Mouse (Mus musculus) forebrain, embryonic 15.5 days (tissue): ENCODE results near the gene Nudt2. TPM values are rescaled to one million over a fixed set of nuclear protein-coding genes. Genes with fewer than 3 reads are reported as not detected.

Source experiments
- ATAC-seq: fragments of 200-750 bp; cut with Nextera tagmentation; replicated peaks from 2 replicates; pipeline ENCODE4 v1.8.0; 2017; ENCODE audit warnings: mild to moderate bottlenecking, moderate TSS enrichment, moderate library complexity
- H3K27ac ChIP-seq: fragments of 300-500 bp; sonication (generic); replicated peaks from 2 replicates; pipeline ENCODE4 v1.5.1; 2015; ENCODE audit warnings: mild to moderate bottlenecking, inconsistent platforms
- H3K27me3 ChIP-seq: fragments of 300-500 bp; sonication (generic); 2 replicates; pipeline ENCODE4 v1.6.1; 2015; ENCODE audit warnings: inconsistent platforms
- H3K36me3 ChIP-seq: fragments of 300-500 bp; sonication (generic); 2 replicates; pipeline ENCODE4 v1.6.1; 2015; ENCODE audit warnings: mild to moderate bottlenecking, inconsistent platforms
- H3K4me1 ChIP-seq: fragments of 300-500 bp; sonication (generic); 2 replicates; pipeline ENCODE4 v1.6.1; 2015; ENCODE audit warnings: inconsistent platforms
- H3K4me2 ChIP-seq: fragments of 300-500 bp; sonication (generic); replicated peaks from 2 replicates; pipeline ENCODE4 v1.6.1; 2015; ENCODE audit warnings: mild to moderate bottlenecking, inconsistent platforms
- H3K4me3 ChIP-seq: fragments of 300-500 bp; sonication (generic); 2 replicates; pipeline ENCODE4 v1.5.1; 2015; ENCODE audit warnings: mild to moderate bottlenecking, inconsistent platforms
- H3K9ac ChIP-seq: fragments of 300-500 bp; sonication (generic); replicated peaks from 2 replicates; pipeline ENCODE4 v1.6.1; 2015; ENCODE audit warnings: mild to moderate bottlenecking, inconsistent platforms
- H3K9me3 ChIP-seq: fragments of 300-500 bp; sonication (generic); 2 replicates; pipeline ENCODE4 v1.6.1; 2016; ENCODE audit warnings: inconsistent platforms
- WGBS: fragments of 180-500 bp; shearing (Covaris S2); methylation state at CpG from one replicate; pipeline ENCODE4 v1.1.7; 2015; ENCODE audit warnings: mixed read lengths; 5-methylcytosine and 5-hydroxymethylcytosine counted together
- polyA plus RNA-seq: library from polyadenylated mRNA; unstranded; fragments of >200 nt; fragmentation: Nextera tagmentation; extraction: Ambion mirVana; gene quantifications from 2 replicates; pipeline ENCODE4 v1.2.1, GENCODE M21; 2015

The Nudt2 gene
- polyA plus RNA-seq, 1 experiment from 2014 or later: 66.8 TPM

DNA sequence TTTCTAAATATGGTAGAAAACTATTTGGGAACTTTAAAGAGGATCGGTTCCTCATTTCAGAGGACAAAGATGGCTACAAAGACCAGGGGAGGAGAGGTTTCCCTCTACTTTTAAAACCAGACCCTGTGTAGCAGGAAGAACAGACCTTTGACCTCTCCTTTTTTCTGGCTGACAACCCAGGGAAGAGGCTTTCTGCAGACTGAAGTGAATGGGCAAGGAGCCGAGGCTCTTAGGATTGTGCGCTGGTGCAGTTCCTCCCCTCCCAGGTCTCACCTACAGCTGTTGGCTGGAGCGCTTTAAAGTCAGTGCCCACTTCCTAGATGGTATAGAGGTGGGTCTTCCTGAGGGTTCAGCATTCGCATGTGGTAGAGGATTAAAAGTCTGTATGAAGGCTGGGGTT lies 32.1 kb downstream of the Nudt2 start:
- ATAC-seq: no peak
- Histone ChIP-seq H3K4me2 (0 out of 2 replicates have a peak overlapping the region, but pooled peaks have one; percentile 62), H3K36me3 (no peaks in the 10 kb centered on the region), H3K9me3 (no peaks in the 10 kb centered on the region), H3K4me3 (no peak overlapping the region), H3K4me1 (peaks cover 35% of the 10 kb centered on the region), H3K27me3 (peaks cover 50% of the 10 kb centered on the region), H3K27ac (no peak overlapping the region), H3K9ac (no peak overlapping the region)
- WGBS: 60% methylated on average over 5 of the region's 5 CpGs

DNA sequence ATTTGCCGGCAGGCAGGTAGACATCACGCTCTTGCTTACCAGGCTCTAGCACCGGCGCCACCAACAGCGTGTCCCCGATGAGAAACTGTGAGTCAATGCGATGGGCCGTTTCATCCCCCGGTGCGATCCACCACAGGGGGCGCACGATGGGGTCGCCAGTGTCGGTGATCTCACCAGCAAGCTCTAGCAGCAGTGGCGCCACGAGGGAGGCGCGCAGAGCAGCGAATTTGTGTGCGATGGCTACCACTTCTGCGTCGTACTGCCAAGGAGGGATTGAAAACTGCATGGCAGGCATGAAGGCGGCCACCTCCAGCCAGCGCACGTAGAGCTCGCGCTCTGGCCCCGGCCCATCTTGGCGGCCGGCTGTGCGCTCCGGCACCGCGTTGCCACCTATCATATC lies 32.6 kb downstream of the Nudt2 start:
- 0 out of 2 replicates have a peak, but pooled peaks have one; percentile 17 for ATAC-seq
- Histone ChIP-seq H3K27ac (no peak overlapping the region), H3K36me3 (no peaks in the 10 kb centered on the region), H3K4me2 (peak overlapping the region; percentile 62), H3K27me3 (peaks cover 53% of the 10 kb centered on the region), H3K9ac (peak overlapping the region; percentile 35; the same call in 1 of the 2 replicates), H3K4me1 (peaks cover 40% of the 10 kb centered on the region), H3K9me3 (no peaks in the 10 kb centered on the region), H3K4me3 (peak overlapping the region; percentile 35)
- 5% methylated on average over 34 of the region's 34 CpGs for WGBS

DNA sequence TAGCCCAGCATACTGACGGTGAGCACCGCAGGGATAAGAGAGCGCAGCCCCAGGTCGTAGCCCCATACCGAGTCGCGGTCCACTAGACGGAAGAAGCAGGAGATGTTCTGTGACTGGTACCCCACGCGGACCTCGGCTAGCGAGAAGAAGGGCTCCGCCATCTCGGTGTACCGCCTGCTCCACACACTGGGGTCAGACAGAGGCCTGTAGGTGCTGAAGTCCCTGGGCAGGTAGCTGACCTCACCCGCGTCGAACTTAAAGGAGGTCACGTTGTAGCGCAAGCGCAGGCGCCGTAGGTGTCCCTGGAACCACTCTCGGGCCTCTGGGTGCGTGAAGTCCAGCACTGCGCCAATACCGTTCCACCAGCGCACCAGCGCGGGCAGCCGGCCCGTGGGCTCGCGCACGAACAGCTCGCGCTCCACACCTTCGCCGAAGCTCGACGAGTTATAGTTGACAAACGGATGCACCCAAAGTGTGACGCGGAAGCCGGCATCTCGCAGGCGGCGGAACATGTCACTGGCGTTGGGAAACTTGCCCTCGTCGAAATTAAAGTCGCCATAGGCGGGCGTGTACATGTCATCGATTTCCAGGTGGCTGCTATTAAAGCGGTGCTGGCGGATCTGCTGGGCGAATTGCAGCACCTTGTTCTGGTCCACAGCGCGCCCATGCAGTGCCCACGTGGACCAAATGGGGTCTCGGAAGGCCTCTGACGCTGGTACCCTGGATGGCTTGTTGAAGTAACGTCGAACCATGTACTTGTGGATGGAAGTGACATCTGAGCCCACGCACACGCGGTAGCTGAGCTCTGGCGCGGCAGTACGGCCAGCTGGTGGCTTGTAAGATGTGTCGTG lies 33.3 kb downstream of the Nudt2 start:
- no peak overlapping the region for H3K27ac ChIP-seq
- H3K36me3 ChIP-seq: no peaks in the 10 kb centered on the region
- no peak for ATAC-seq
- H3K9me3 ChIP-seq: no peaks in the 10 kb centered on the region
- peaks cover 46% of the 10 kb centered on the region for H3K4me1 ChIP-seq
- H3K4me2 ChIP-seq: peak overlapping the region; percentile 62
- peak overlapping the region; percentile 35 for H3K4me3 ChIP-seq
- peak overlapping the region; percentile 35; the same call in 1 of the 2 replicates for H3K9ac ChIP-seq
- WGBS: 13% methylated on average over 72 of the region's 72 CpGs
- peaks cover 53% of the 10 kb centered on the region for H3K27me3 ChIP-seq

DNA sequence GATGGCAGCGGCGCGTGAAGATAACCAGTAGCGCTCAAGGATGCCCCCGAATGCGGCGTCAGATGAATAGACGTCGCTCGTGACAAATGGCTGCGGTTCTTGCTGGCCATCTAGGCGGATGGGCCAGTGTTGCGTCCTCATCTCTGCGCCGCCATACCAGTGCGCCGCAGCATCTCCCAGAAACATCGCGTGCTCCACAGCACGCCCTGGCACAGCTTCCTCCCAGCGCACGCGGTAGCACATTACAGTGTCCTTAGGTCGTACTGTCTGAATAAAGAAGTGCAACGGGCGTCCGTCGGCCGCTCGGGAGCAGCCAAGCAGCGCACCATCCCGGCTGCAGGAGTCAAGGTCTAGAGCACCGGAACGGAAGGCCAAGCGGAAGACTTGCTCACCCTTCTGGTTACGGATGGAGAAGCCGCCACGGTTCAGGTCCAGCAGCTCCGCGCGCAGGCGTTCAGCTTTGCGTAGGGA lies 34.0 kb downstream of the Nudt2 start:
- Histone ChIP-seq H3K4me1 (peaks cover 48% of the 10 kb centered on the region), H3K9me3 (no peaks in the 10 kb centered on the region), H3K4me3 (peak overlapping the region; percentile 35), H3K36me3 (no peaks in the 10 kb centered on the region), H3K4me2 (peak overlapping the region; percentile 62), H3K27me3 (peaks cover 53% of the 10 kb centered on the region), H3K9ac (peak overlapping the region; percentile 11; the same call in 1 of the 2 replicates), H3K27ac (no peak overlapping the region)
- WGBS: 12% methylated on average over 43 of the region's 43 CpGs
- ATAC-seq: no peak

DNA sequence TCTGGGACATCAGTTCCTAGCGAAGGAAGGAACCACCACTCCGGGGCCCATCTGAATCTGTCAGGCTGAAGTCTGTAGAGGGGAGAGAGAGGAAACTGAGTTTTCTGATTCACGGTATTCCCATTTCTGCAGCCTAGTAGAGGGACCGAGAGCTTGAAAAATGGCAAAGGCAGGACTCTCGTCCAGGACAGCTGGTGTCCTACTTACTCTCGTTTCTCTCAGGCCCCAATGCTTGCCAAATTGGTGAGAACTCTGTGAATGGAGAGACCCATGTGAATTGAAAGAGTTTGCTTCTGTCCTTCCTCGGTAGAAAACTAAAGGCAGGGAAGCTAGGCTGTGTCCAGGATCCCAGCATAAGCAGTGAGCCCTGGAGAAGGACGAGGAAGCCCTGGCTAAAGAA lies 34.7 kb downstream of the Nudt2 start:
- peaks cover 48% of the 10 kb centered on the region for H3K4me1 ChIP-seq
- no peaks in the 10 kb centered on the region for H3K36me3 ChIP-seq
- no peak overlapping the region for H3K4me3 ChIP-seq
- 69% methylated on average over 8 of the region's 8 CpGs for WGBS
- H3K9me3 ChIP-seq: no peaks in the 10 kb centered on the region
- H3K27ac ChIP-seq: no peak overlapping the region
- H3K27me3 ChIP-seq: peaks cover 53% of the 10 kb centered on the region
- no peak overlapping the region for H3K4me2 ChIP-seq
- no peak for ATAC-seq
- H3K9ac ChIP-seq: no peak overlapping the region

DNA sequence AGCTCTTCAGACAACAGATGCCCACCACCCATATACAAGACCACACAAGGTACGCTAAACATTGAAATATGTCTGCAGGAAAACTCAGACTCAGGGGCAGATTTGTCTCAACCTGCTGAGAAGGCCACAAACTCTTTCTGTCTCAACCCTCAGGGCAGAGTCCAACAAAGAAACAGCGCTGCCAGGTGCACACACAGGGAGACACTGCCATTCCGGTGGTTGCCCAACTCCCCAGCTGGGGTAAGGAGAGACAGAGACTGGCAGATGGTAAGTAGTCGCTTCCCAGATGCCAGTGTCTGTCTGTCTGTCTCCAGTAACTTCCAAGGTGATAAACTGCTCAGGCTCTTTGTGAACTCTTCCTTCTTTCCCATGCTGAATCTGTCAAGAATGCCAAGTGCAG lies 35.8 kb downstream of the Nudt2 start:
- Histone ChIP-seq H3K9ac (no peak overlapping the region), H3K36me3 (no peaks in the 10 kb centered on the region), H3K9me3 (no peaks in the 10 kb centered on the region), H3K4me1 (peaks cover 40% of the 10 kb centered on the region), H3K27ac (no peak overlapping the region), H3K4me3 (no peak overlapping the region), H3K4me2 (no peak overlapping the region), H3K27me3 (peaks cover 53% of the 10 kb centered on the region)
- 77% methylated on average over 4 of the region's 4 CpGs for WGBS
- no peak for ATAC-seq

DNA sequence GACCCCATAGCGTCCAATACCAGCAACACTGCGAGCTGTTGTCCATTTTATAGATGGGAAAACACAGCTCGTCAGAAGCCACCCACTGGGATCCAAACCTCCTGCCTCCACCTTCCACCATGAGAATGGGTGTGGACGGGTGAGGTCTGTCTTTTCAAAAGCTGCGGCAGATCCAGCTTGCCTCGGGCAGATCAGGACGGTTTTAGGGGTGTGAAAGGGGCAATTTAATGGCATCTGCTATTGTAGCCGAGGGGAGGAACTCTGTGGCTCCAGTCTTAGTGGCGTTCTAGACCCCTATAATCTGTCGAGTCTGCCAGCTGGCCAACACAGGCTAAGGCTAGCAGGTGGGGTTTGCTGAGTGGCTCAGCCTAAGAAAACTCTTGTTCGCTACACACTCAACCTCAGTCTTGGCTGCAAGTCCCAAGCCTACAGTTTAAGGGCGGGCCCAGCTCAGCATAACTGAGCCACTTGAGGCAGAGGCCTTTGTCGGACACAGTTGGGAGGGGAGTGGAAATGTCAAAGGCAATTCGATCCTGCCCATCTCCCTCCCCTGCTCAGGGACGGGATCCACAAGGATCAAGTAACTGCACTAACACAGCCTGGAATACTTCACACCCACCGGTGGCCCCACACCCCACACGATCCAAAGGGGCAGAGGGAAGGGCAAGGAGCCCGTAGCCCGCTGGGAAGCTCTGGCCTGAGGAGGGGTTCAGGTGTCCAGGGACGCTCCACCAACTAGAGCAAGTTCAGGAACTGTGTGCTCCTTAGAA lies 37.4 kb downstream of the Nudt2 start:
- WGBS: 8% methylated on average over 20 of the region's 20 CpGs
- peak overlapping the region; percentile 34 for H3K4me3 ChIP-seq
- peaks cover 42% of the 10 kb centered on the region for H3K4me1 ChIP-seq
- peak; percentile 33 for ATAC-seq
- H3K4me2 ChIP-seq: peak overlapping the region; percentile 50
- H3K9me3 ChIP-seq: no peaks in the 10 kb centered on the region
- H3K36me3 ChIP-seq: no peaks in the 10 kb centered on the region
- H3K27ac ChIP-seq: no peak overlapping the region
- peaks cover 43% of the 10 kb centered on the region for H3K27me3 ChIP-seq
- peak overlapping the region; percentile 26; the same call in 1 of the 2 replicates for H3K9ac ChIP-seq

DNA sequence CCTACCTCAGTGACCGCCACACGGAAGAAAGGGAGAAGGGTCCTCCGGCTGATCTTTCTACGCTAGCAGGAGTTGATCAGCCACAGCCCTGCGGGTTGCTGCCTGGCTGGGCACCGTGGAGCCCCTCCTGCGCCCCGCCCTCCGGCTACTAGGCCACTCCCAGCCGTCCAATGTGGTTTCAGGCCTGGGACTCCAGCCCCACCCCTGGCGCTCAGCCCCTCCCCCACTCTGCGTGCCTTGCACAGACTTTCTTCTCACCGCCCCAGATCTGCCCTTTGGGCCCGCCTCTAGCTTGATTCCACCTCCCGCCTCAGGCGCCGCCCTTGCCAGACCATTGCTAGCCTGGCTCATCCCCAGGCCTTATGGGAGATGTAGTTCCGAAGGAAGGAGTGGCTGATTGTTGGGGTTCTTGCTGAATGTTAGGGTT lies 38.0 kb downstream of the Nudt2 start, which contains the start of gene AI464131:
TSS of gene AI464131 (minus strand) at position 91 of the 427 bp plus-strand sequence.
- no peaks in the 10 kb centered on the region for H3K9me3 ChIP-seq
- H3K9ac ChIP-seq: peak within 1 kb of the TSS; percentile 26; the same call in 1 of the 2 replicates
- 1% methylated on average over 18 of the region's 18 CpGs for WGBS
- H3K4me1 ChIP-seq: peaks cover 42% of the 10 kb centered on the region
- H3K4me3 ChIP-seq: peak within 1 kb of the TSS; percentile 34
- H3K27me3 ChIP-seq: peaks cover 36% of the 10 kb centered on the region
- no peaks in the 10 kb centered on the region for H3K36me3 ChIP-seq
- peak; percentile 87 for ATAC-seq
- H3K27ac ChIP-seq: no peak within 1 kb of the TSS
- H3K4me2 ChIP-seq: peak within 1 kb of the TSS; percentile 50

DNA sequence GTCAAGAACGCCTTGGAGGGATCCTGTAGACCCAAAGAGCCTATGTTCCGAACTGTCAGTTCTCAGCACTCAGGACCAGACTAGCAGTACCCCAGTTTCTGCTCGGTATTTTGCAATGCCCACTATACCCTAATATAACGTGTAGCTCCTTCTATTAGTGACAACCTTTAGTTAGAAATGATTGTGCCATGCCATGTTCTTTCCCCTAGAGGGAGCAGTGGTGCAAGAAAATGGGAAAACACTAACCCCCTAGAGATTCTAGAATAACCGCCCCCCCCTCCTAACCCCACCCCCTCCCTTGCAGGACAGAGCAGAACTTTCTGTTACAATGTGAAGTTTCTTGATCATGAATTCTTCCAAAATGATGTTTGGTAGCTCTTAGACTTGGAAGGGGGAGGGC lies 39.4 kb downstream of the Nudt2 start:
- no peak overlapping the region for H3K9ac ChIP-seq
- ATAC-seq: no peak
- WGBS: 77% methylated on average over 5 of the region's 5 CpGs
- no peak overlapping the region for H3K27ac ChIP-seq
- no peaks in the 10 kb centered on the region for H3K36me3 ChIP-seq
- H3K4me3 ChIP-seq: no peak overlapping the region
- H3K4me2 ChIP-seq: no peak overlapping the region
- H3K4me1 ChIP-seq: peaks cover 30% of the 10 kb centered on the region
- peaks cover 27% of the 10 kb centered on the region for H3K27me3 ChIP-seq
- no peaks in the 10 kb centered on the region for H3K9me3 ChIP-seq

DNA sequence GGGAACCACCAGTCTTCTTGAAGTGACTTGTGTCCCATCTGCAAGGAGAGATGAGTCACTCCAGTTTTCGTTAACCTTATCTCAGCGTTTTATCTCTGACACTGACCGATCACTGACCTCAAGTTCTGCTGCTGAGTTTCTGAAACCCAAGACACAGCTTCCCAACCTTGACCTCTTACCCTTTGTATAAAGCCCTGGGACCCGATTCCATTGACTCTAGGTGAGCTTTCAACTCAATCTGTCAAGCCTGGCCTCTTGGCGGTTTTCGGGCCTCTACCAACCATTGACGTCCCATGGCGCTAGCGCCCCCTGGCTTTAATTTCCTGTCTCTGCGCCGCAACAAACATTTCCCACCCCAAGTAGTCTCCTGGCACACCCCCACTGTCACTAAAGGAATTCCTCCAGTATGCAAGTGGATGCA lies 40.2 kb downstream of the Nudt2 start:
- Histone ChIP-seq H3K36me3 (no peaks in the 10 kb centered on the region), H3K27me3 (peaks cover 18% of the 10 kb centered on the region), H3K27ac (no peak overlapping the region), H3K4me2 (no peak overlapping the region), H3K9ac (no peak overlapping the region), H3K4me3 (no peak overlapping the region), H3K4me1 (peaks cover 30% of the 10 kb centered on the region), H3K9me3 (no peaks in the 10 kb centered on the region)
- ATAC-seq: no peak
- WGBS: 58% methylated on average over 11 of the region's 11 CpGs

DNA sequence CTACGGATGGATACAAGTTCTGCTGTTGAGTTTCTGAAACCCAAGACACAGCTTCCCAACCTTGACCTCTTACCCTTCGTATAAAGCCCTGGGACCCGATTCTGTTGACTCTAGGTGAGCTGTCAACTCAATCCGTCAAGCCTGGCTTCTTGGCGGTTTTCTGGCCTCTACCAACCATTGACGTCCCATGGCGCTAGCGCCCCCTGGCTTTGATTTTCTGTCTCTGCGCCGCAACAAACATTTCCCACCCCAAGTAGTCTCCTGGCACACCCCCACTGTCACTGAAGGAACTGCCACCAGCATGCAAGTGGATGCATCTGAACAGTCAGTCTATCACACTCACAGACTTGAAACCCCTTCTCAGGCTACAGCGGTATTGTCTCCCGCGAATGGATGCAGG lies 41.2 kb downstream of the Nudt2 start:
- Histone ChIP-seq H3K4me2 (peak overlapping the region; percentile 72), H3K27me3 (peaks cover 9% of the 10 kb centered on the region; the same call in 1 of the 2 replicates), H3K4me3 (peak overlapping the region; percentile 53; the same call in 1 of the 2 replicates), H3K4me1 (peaks cover 30% of the 10 kb centered on the region), H3K9me3 (no peaks in the 10 kb centered on the region), H3K27ac (peak overlapping the region; percentile 72; the same call in 1 of the 2 replicates), H3K36me3 (no peaks in the 10 kb centered on the region), H3K9ac (no peak overlapping the region)
- ATAC-seq: no peak
- 17% methylated on average over 13 of the region's 13 CpGs for WGBS

DNA sequence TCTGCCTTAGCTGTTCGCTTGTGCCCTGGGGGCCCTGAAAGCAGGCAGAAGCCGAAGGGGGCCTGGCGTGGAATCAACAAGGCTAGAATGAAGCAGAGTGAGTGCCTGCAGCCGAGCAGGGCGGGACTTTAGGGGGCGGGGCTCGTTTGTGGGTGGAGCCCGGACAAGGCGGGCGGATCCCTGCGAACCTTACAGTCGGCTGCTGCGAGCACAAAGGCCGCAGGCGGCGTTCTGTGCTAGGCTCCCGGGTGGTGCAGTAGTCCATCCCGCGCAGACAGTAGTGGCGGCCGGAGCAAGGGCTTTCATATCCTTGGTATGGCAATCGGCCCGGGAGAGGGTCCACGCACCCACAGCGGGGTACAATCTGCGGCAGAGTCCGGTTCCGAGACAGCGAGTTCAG lies 42.0 kb downstream of the Nudt2 start:
- Histone ChIP-seq H3K27me3 (peaks cover 4% of the 10 kb centered on the region; the same call in 1 of the 2 replicates), H3K4me2 (peak overlapping the region; percentile 72), H3K9ac (peak overlapping the region; percentile 67), H3K4me3 (peak overlapping the region; percentile 53), H3K36me3 (no peaks in the 10 kb centered on the region), H3K9me3 (no peaks in the 10 kb centered on the region), H3K27ac (peak overlapping the region; percentile 72), H3K4me1 (peaks cover 30% of the 10 kb centered on the region)
- peak; percentile 82 for ATAC-seq
- WGBS: under 1% methylated on average over 29 of the region's 29 CpGs
